Mouse (Mus musculus) heart, postnatal 0 days (tissue): ENCODE measurements at regions not wholly inside any gene's neighbourhood (a gene's known extent, or its start where the extent isn't known, plus 50 kb on each side); places are given as distances from the start of the nearest gene placed in this dataset.

ENCODE experiments used
- CTCF ChIP-seq: IDR thresholded peaks from 2 replicates; pipeline ENCODE4 v1.5.1; 2016; ENCODE audit warnings: antibody characterized with exemption, control low read depth, low read depth
- EP300 ChIP-seq: IDR thresholded peaks from 2 replicates; pipeline ENCODE4 v1.6.1; 2016; ENCODE audit warnings: antibody characterized with exemption, low read depth

DNA sequence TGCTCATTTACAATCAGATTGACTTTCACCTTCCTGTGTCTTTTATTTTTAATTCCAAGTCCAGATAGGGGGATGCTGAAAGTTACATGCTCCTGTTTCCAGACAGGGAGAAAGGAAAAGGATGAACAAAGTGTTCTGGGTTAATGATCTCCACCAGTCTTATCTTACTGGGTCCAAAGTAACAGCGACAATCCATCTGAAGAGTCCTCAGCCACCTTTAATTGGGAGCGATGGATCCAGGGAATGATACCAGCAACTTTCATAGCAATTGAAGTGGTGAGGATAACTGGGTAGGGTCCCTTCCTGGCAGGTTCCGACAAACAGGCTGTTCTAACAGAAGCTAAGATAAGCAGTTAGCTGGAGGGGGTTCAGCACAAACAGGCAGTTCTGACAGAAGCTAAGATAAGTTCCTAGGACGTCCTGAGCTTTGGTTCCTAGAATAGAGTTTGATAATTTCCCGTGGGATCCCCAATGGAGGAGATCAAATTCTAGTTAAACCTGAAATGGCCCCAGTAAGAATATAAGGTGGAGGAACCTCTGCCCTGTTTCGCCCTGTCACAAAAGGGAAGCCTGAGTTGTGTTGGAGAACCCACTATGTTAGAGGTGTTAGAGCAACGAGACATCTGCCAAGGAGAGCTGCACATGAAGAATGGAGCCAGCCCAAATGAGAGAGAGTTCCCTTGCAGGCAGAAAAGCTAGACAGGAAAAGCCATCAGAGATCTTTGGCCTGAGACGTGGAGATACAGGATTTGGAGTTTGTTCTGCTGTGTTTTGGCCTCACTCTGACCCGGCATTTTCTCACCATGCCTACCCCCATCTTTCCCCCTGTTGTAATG, 124.8 kb downstream of the 1810010D01Rik start:
- no peak for TF ChIP-seq EP300
- TF ChIP-seq CTCF = no peak
